Mouse (Mus musculus): ENCODE results near the gene Crnn. TPM values are rescaled to one million over a fixed set of nuclear protein-coding genes. Genes with fewer than 3 reads are reported as not detected.

Crnn gene
- not detected for total RNA-seq (2021)
- long read RNA-seq, experiment 1: 0 reads
- long read RNA-seq, experiment 2: 0 reads

- DNase-seq (ENCODE audit: low spot score in 2 of 2): no peak
Observed at GRCm38 (mm10) chr3:93144510-93145051, at the start of gene Crnn. Gene Crnn, plus strand, starts transcription at chr3:93144787.

GRCm38 (mm10) chr3:93096447-93096846 lies 48.1 kb upstream of the Crnn start:
- no peak for DNase-seq (ENCODE audit: low spot score in 2 of 2)

- no peak for DNase-seq (ENCODE audit: low spot score in 2 of 2)
Observed at GRCm38 (mm10) chr3:93111668-93112067, 32.9 kb upstream of the Crnn start.

- peak in 1 of 2 experiments; percentile 10 for DNase-seq (ENCODE audit: low spot score in 2 of 2)
Observed at GRCm38 (mm10) chr3:93114481-93114880, 30.1 kb upstream of the Crnn start.

GRCm38 (mm10) chr3:93119101-93119500 lies 25.5 kb upstream of the Crnn start:
- DNase-seq (ENCODE audit: low spot score in 2 of 2): no peak

- no peak for DNase-seq (ENCODE audit: low spot score in 2 of 2)
Observed at GRCm38 (mm10) chr3:93128052-93128451, 16.5 kb upstream of the Crnn start.

- DNase-seq (ENCODE audit: low spot score in 2 of 2): no peak
Observed at GRCm38 (mm10) chr3:93129076-93129475, 15.5 kb upstream of the Crnn start.

GRCm38 (mm10) chr3:93130460-93130859 lies 14.1 kb upstream of the Crnn start:
- peak; percentile 27 to 34 for DNase-seq (ENCODE audit: low spot score in 2 of 2)

GRCm38 (mm10) chr3:93162502-93162901 lies 17.9 kb downstream of the Crnn start:
- no peak for DNase-seq (ENCODE audit: low spot score in 2 of 2)

GRCm38 (mm10) chr3:93162996-93163592 lies 18.5 kb downstream of the Crnn start:
- DNase-seq (ENCODE audit: low spot score in 2 of 2): no peak

- DNase-seq (ENCODE audit: low spot score in 2 of 2): no peak
Observed at GRCm38 (mm10) chr3:93180856-93181255, 36.3 kb downstream of the Crnn start.

- no peak for DNase-seq (ENCODE audit: low spot score in 2 of 2)
Observed at GRCm38 (mm10) chr3:93196978-93197377, 52.4 kb downstream of the Crnn start, which contains the start of gene Flg2. Gene Flg2, plus strand, starts transcription at chr3:93197278.

Other genes with a start within 250 kb of the Crnn start
- gene Lce3a, start 218.6 kb upstream of the Crnn start, total RNA-seq (2021): not detected
- gene Lce3b, start 211.8 kb upstream of the Crnn start, total RNA-seq (2021): not detected
- gene Lce3c, start 200.3 kb upstream of the Crnn start, total RNA-seq (2021): not detected
- gene Lce3d, start 187.4 kb upstream of the Crnn start, total RNA-seq (2021): not detected
- not detected for gene Lce3e, start 177.7 kb upstream of the Crnn start, total RNA-seq (2021)
- gene Lce3f, start 152.6 kb upstream of the Crnn start, total RNA-seq (2021): not detected
- gene Crct1, start 129.1 kb upstream of the Crnn start, total RNA-seq (2021): not detected
- gene Lce1m, start 125.7 kb upstream of the Crnn start, total RNA-seq (2021): not detected
- gene Gm4858, start 76.0 kb upstream of the Crnn start, total RNA-seq (2021): not detected
- gene Flg2, start 52.5 kb downstream of the Crnn start, total RNA-seq (2021): not detected
- gene Flg, start 128.7 kb downstream of the Crnn start, total RNA-seq (2021): not detected
- not detected for gene Hrnr, start 175.0 kb downstream of the Crnn start, total RNA-seq (2021)
- not detected for gene Rptn, start 248.9 kb downstream of the Crnn start, total RNA-seq (2021)

Data from adrenal gland, adult 18-20 months (tissue).